Mouse (Mus musculus): ENCODE measurements around the gene Ush2a.

Ush2a gene

GRCm38 (mm10) chr1:188878531-188879055 is 616.8 kb downstream of the Ush2a start:
- no peak for DNase-seq (ENCODE audit: low read depth)

GRCm38 (mm10) chr1:188896906-188897551 is 635.2 kb downstream of the Ush2a start:
- no peak for DNase-seq (ENCODE audit: low read depth)

- no peak for DNase-seq (ENCODE audit: low read depth)
Measured at GRCm38 (mm10) chr1:188904091-188904490, 642.3 kb downstream of the Ush2a start.

GRCm38 (mm10) chr1:188906175-188906574 is 644.4 kb downstream of the Ush2a start:
- no peak for DNase-seq (ENCODE audit: low read depth)

- DNase-seq (ENCODE audit: low read depth): no peak
Measured at GRCm38 (mm10) chr1:188910656-188911055, 648.8 kb downstream of the Ush2a start.

- no peak for DNase-seq (ENCODE audit: low read depth)
Measured at GRCm38 (mm10) chr1:188919946-188920345, 658.1 kb downstream of the Ush2a start.

- no peak for DNase-seq (ENCODE audit: low read depth)
Measured at GRCm38 (mm10) chr1:188937246-188937780, 675.5 kb downstream of the Ush2a start.

- DNase-seq (ENCODE audit: low read depth): no peak
Measured at GRCm38 (mm10) chr1:188945326-188945725, 683.5 kb downstream of the Ush2a start.

GRCm38 (mm10) chr1:188946849-188947248 is 685.0 kb downstream of the Ush2a start:
- DNase-seq (ENCODE audit: low read depth): no peak

- peak; percentile 12 for DNase-seq (ENCODE audit: low read depth)
Measured at GRCm38 (mm10) chr1:188947794-188948193, 686.0 kb downstream of the Ush2a start.

- DNase-seq (ENCODE audit: low read depth): no peak
Measured at GRCm38 (mm10) chr1:188948276-188948675, 686.5 kb downstream of the Ush2a start.

GRCm38 (mm10) chr1:188951091-188951490 is 689.3 kb downstream of the Ush2a start:
- no peak for DNase-seq (ENCODE audit: low read depth)

- no peak for DNase-seq (ENCODE audit: low read depth)
Measured at GRCm38 (mm10) chr1:188952501-188952900, 690.7 kb downstream of the Ush2a start.

GRCm38 (mm10) chr1:188973078-188973477 is 711.3 kb downstream of the Ush2a start:
- no peak for DNase-seq (ENCODE audit: low read depth)

- DNase-seq (ENCODE audit: low read depth): no peak
Measured at GRCm38 (mm10) chr1:188973926-188974325, 712.1 kb downstream of the Ush2a start.

GRCm38 (mm10) chr1:188980050-188980449 is 718.2 kb downstream of the Ush2a start:
- peak; percentile 37 for DNase-seq (ENCODE audit: low read depth)

GRCm38 (mm10) chr1:188993218-188993617 is 731.4 kb downstream of the Ush2a start:
- DNase-seq (ENCODE audit: low read depth): peak; percentile 44

- no peak for DNase-seq (ENCODE audit: low read depth)
Measured at GRCm38 (mm10) chr1:188997921-188998320, 736.1 kb downstream of the Ush2a start.

GRCm38 (mm10) chr1:188999981-189000380 is 738.2 kb downstream of the Ush2a start:
- no peak for DNase-seq (ENCODE audit: low read depth)

GRCm38 (mm10) chr1:189001815-189002214 is 740.0 kb downstream of the Ush2a start:
- no peak for DNase-seq (ENCODE audit: low read depth)

- DNase-seq (ENCODE audit: low read depth): no peak
Measured at GRCm38 (mm10) chr1:189004774-189005173, 743.0 kb downstream of the Ush2a start.

GRCm38 (mm10) chr1:189006267-189006666 is 744.4 kb downstream of the Ush2a start:
- no peak for DNase-seq (ENCODE audit: low read depth)

GRCm38 (mm10) chr1:189006826-189007225 is 745.0 kb downstream of the Ush2a start:
- no peak for DNase-seq (ENCODE audit: low read depth)
